Mouse (Mus musculus) erythroid progenitor cell, adult 5-6 weeks (primary cell): ENCODE data around the gene Igsf6. TPM values are rescaled to one million over a fixed set of nuclear protein-coding genes. Genes with fewer than 3 reads are reported as not detected.
"Not testable (repeated sequence)": the region's sequence is repeated elsewhere in the genome, so short reads cannot be mapped to it uniquely, and the experiment has no call there.

Experiments used
- ATAC-seq: replicated peaks from 2 replicates; pipeline ENCODE4 v1.8.0; 2016; ENCODE audit warnings: moderate number of reproducible peaks, mild to moderate bottlenecking, moderate TSS enrichment, inconsistent platforms; ENCODE audit not compliant: poor library complexity, low FRiP score, severe bottlenecking
- total RNA-seq, 2 experiments: library from RNA; stranded (forward) in 1 of 2; stranded (reverse) in 1 of 2; fragments of 150-400 nt in 1 of 2; fragments of 186-747, 209-891 nt in 1 of 2; gene quantifications; 2 replicates each; pipeline versions ENCODE4 v1.2.3 to v1.2.4; 2015 to 2017; ENCODE audit warnings: low replicate concordance in 2 of 2

The Igsf6 gene
- total RNA-seq, 2 experiments from 2014 or later = 44.3 to 88.9 TPM

GRCm38 (mm10) chr7:121064309-121064708, 10.1 kb downstream of the Igsf6 start:
- ATAC-seq = no peak

GRCm38 (mm10) chr7:121059477-121060218, 14.7 kb downstream of the Igsf6 start:
- no peak for ATAC-seq

GRCm38 (mm10) chr7:121053071-121053470, 21.3 kb downstream of the Igsf6 start:
- ATAC-seq = no peak

- ATAC-seq = no peak
Observed at GRCm38 (mm10) chr7:121047624-121048023, 26.7 kb downstream of the Igsf6 start.

GRCm38 (mm10) chr7:121045671-121046453, 28.5 kb downstream of the Igsf6 start:
- ATAC-seq = no peak

GRCm38 (mm10) chr7:121044251-121044650, 30.1 kb downstream of the Igsf6 start:
- ATAC-seq = no peak

- ATAC-seq = no peak
Observed at GRCm38 (mm10) chr7:121043510-121043909, 30.9 kb downstream of the Igsf6 start.

GRCm38 (mm10) chr7:121043004-121043403, 31.4 kb downstream of the Igsf6 start:
- no peak for ATAC-seq

GRCm38 (mm10) chr7:121041989-121042388, 32.4 kb downstream of the Igsf6 start:
- no peak for ATAC-seq

GRCm38 (mm10) chr7:121040595-121040994, 33.8 kb downstream of the Igsf6 start:
- no peak for ATAC-seq

- ATAC-seq = no peak
Observed at GRCm38 (mm10) chr7:121035161-121035721, 39.1 kb downstream of the Igsf6 start.

GRCm38 (mm10) chr7:121034701-121035141, 39.7 kb downstream of the Igsf6 start:
- peak; percentile 55 for ATAC-seq

- ATAC-seq = peak; percentile 100
Observed at GRCm38 (mm10) chr7:121033856-121034652, 40.3 kb downstream of the Igsf6 start, which contains the start of gene Mettl9. TSS of gene Mettl9 (plus strand) at chr7:121034445.

- not testable (repeated sequence) for ATAC-seq
Observed at GRCm38 (mm10) chr7:121029947-121030346, 44.4 kb downstream of the Igsf6 start.

- no peak for ATAC-seq
Observed at GRCm38 (mm10) chr7:121026300-121026699, 48.1 kb downstream of the Igsf6 start.

GRCm38 (mm10) chr7:121025221-121026008, 49.0 kb downstream of the Igsf6 start:
- ATAC-seq = no peak

GRCm38 (mm10) chr7:121020277-121020676, 54.1 kb downstream of the Igsf6 start:
- no peak for ATAC-seq

GRCm38 (mm10) chr7:121018778-121019177, 55.6 kb downstream of the Igsf6 start:
- no peak for ATAC-seq

- no peak for ATAC-seq
Observed at GRCm38 (mm10) chr7:121014486-121014885, 59.9 kb downstream of the Igsf6 start.
